Mouse (Mus musculus) 3134 (cell line): ENCODE results near the gene Glis3.

Experiments
- DNase-seq: peaks from one replicate; pipeline ENCODE4 v3.0.0-alpha.2; 2011; ENCODE audit warnings: low spot score; ENCODE audit not compliant: insufficient read length; ENCODE audit errors: extremely low read depth

Gene Glis3

DNA sequence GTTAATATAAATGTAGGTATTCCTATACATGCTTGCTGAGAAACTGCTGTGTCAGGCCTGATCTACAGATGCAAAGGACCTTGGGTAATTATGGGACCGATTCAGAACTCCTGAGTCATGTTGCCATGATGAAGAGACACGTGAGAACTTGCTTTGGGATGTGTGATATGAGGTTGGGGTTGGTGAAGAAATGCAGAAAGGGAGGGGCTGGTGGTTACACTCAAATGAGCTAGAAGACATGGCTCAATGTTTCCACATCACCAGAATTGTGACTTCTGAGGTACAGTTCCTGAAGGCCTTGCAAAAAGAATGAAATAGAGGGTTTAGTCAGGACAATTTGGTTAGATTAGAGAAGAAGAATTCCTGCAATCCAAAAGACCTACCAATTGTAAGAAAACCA lies 405.4 kb downstream of the Glis3 start:
- DNase-seq = no peak

DNA sequence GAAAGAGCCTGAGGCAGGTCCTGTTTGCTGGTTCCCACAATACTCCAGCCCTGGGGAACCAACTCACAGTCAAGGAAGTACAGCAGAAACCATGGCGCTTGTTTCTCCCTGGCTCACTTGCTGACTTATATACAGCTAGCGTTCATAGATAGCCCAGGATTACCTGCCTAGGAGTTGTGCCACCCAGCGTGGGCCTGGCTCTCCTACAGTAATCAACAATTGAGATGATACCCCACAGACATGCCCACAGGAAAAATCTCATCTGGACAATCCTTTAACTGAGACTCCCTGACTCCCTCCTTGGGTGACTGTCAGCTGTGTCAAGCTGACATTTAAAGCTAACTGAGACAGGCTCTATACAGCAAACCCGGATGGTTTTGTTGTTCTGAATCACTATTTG lies 405.9 kb downstream of the Glis3 start:
- DNase-seq = no peak

DNA sequence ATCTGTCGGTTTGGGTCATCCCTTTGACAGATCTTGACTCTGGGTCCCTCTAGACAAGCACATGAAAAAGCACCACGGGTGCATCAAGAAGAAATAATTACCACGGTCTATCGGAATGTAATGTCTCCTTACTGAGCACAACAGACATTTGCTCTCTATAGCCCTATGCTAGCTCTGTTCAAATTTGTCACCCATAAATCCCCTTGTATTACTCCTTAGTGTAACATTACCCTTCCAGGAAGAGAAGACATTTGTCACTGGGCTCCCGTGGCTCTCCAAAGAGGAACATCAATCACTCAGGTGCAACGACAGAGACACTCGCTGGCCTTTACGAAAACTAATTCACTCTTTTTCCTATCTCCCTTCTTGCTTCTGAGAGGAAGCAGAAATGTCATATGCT lies 413.0 kb downstream of the Glis3 start:
- DNase-seq = no peak

DNA sequence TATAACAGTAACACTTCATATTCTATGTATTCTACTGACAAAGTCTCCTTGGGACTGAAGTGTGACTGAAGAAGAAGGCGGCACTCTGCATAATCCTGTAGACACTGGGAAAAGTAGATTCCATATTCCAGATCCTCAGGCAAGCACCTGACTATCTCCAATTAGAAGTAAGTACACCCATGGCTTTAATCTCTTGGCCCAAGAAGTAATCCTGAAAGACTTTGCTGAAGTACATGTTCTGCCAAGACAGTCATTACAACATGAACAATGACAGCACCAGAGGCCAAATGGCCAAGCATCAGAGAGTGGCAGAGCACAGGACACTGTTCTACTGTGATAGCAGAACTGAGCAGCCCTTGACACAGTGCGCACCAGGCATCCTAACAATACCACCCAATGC lies 414.1 kb downstream of the Glis3 start:
- DNase-seq = no peak

DNA sequence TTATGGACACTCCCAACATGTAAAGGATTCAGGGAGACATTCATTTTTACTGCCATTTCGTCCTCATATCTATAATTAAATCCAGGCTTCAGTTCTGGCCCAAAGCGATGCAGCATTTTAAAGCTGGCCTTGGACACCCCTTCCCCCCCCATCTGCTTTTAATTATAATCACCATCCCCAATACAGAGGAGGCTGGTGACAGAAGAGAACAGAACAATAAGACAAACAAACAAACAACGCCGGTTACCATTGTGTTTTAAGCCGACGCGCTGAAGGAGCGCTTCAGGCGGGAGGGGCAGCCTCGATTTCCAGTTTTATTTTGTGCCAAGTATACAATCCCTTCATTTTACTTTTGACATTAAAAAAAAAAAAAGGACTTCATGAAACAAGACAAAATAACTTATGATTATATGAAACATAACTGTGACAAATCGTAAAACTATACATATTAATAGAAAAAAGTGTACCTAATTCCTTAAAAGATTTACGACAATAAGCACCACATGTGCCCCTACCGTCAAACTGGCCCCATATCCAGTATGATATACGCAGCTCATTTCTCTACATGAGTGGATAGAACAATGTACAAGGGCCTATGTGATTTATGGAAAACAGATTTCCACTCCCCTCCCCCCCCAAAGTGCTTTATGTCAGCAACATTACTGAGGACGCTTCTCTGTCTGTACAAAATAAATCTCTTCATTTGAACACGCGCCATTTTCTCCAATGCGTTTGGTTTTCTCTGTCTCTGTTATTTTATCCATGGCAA lies 420.8 kb downstream of the Glis3 start:
- DNase-seq = no peak

GRCm38 (mm10) chr19:28258480-28258879 lies 421.4 kb downstream of the Glis3 start:
- DNase-seq = no peak

- no peak for DNase-seq
Measured at GRCm38 (mm10) chr19:28247345-28247744, 432.5 kb downstream of the Glis3 start.

DNA sequence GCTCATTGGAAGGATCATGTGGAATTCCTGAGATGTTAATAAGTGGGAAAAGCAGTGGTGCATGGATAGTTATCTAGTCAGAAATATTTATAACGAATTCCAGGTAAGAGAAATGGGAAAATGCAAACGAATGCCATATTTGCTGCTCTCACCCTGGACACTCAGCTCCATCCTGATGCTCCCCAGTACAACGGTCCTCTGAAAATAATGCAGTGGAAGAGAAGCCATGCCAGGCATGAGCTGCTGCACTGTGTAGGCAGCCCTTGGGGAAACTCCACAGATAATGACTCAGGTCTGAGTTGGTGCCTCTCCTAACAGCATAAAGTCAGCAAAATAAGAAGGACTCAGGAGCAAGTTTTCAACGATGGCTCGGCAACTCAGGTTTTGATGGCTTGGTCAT lies 433.7 kb downstream of the Glis3 start:
- DNase-seq = no peak

GRCm38 (mm10) chr19:28238073-28238472 lies 441.8 kb downstream of the Glis3 start:
- DNase-seq = no peak

- DNase-seq = no peak
Measured at GRCm38 (mm10) chr19:28237621-28238020, 442.3 kb downstream of the Glis3 start.

DNA sequence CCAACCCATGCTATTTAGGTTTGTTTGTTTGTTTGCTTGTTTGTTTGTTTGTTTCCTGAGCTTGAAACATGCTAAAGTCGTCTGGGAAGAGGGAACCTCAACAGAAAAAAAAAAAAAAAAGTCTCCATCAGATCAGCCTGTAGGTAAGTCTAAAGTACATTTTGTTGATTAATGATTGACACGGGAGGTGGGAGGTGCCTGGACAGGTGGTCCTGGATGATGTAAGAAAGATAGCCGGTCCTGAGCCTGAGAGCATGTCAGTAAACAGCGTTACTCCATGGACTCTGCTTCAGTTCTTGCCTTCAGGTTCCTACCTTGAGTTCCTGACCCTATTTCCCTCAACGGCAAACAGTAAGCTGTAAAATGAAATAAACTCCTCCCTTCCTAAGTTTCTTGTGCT lies 444.3 kb downstream of the Glis3 start:
- DNase-seq = no peak

GRCm38 (mm10) chr19:28235096-28235495 lies 444.8 kb downstream of the Glis3 start:
- DNase-seq = no peak

GRCm38 (mm10) chr19:28234676-28235075 lies 445.2 kb downstream of the Glis3 start:
- no peak for DNase-seq

DNA sequence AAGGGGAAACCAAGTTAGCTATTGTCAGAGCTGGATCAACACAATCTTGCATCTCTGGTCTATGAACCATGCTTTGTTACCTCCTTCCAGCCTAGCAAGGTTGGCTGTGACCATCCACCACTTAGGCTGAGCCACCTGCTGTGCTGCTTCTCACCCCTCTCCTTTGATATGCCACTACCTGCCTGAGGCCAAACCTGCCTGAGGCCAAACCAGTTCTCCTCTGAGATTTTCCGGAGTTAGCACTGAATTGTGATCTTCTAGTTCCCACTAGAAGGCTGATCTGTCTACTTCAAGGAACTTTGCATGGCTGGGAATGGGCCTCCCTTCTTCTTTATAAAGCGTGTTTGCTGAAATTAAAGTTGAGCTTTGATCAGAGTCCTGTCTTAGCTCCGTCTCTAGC lies 448.4 kb downstream of the Glis3 start:
- no peak for DNase-seq

DNA sequence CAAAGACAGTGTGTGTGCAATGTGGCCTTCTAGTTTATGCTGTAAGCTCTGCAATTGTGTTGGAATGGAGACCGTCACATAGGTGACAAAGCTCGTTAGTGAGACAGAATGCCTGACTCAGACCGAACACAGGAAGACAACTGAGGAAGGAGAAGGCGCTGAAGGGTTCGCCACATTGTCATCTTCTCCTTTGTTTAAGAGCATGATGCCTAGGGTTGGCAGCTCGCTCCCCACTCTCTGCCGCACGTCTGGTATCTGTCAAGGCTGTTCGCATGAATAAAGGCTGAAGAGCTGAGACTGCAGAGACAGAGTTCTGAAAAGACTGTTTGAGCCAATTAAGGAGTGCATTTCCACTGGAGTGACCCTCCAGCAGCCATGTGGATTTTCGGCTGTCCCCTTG lies 452.4 kb downstream of the Glis3 start:
- no peak for DNase-seq

- DNase-seq = no peak
Measured at GRCm38 (mm10) chr19:28225651-28226050, 454.2 kb downstream of the Glis3 start.

GRCm38 (mm10) chr19:28211630-28212029 lies 468.2 kb downstream of the Glis3 start:
- no peak for DNase-seq
